Mouse (Mus musculus) B cell, adult 67 days (primary cell): ENCODE measurements around the gene Prkg1. TPM values are rescaled to one million over a fixed set of nuclear protein-coding genes. Genes with fewer than 3 reads are reported as not detected.

ENCODE experiments used
- total RNA-seq, 2 experiments: library from RNA; stranded (reverse); gene quantifications; 4 replicates each; pipeline ENCODE4 v1.2.4; 2023

Prkg1 gene
- total RNA-seq = not detected

DNA sequence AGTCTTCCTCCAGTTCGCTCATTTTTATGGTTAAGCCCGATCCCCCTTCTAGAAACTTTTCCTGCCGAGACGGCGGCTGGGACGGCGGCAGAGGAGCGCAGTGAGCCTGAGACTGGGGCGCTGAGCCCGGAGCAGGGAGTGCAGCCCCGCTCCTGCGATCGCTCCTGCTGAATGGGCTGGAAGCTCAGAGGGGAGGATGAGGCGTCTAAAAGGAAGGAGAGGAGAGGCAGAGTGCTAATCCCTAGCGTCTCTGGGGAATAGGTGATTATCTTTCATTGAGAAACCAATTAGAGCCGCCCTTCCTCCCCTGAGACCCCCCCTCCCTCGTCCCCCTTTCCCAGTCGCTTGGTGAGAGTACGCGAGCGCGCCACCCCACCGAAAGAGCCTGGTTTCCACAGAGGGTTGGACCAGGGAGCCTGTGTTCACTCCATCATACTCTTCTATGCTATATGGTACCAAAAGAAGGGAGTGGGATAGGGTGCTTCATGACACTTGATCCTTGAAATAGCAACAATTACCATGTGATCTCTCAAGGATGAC is at the start of gene Prkg1:
TSS of gene Prkg1 (minus strand) at position 233 of the 540 bp plus-strand sequence.

DNA sequence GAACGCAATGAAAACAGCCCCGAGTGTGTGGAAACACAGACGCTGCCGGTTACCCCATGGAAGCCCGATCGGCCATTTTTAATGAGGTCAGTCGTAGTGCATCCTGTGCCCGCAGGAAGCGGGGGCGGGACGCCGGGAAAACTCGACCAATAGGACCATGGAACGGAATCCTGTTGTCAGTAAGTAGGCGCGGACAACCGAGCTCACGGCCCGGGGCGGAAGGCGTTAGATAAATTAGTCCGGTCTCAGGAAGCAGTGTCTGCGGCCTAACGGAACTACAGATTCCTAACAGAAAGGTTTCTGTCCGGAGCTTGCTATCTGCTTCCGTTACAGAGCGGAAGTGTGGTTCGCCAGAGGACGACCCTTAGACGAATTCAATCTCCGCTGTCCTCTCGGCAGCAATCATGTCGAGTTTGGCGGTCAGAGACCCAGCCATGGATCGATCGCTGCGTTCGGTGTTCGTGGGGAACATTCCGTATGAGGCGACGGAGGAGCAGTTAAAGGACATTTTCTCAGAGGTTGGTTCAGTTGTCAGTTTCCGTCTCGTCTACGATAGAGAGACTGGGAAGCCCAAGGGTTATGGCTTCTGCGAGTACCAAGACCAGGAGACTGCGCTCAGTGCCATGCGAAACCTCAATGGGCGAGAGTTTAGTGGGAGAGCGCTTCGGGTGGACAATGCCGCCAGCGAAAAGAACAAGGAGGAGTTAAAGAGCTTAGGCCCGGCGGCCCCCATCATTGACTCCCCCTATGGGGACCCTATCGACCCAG is 682.0 kb downstream of the Prkg1 start, which contains the start of gene Cstf2t:
TSS of gene Cstf2t (plus strand) at position 176 of the 768 bp plus-strand sequence.

DNA sequence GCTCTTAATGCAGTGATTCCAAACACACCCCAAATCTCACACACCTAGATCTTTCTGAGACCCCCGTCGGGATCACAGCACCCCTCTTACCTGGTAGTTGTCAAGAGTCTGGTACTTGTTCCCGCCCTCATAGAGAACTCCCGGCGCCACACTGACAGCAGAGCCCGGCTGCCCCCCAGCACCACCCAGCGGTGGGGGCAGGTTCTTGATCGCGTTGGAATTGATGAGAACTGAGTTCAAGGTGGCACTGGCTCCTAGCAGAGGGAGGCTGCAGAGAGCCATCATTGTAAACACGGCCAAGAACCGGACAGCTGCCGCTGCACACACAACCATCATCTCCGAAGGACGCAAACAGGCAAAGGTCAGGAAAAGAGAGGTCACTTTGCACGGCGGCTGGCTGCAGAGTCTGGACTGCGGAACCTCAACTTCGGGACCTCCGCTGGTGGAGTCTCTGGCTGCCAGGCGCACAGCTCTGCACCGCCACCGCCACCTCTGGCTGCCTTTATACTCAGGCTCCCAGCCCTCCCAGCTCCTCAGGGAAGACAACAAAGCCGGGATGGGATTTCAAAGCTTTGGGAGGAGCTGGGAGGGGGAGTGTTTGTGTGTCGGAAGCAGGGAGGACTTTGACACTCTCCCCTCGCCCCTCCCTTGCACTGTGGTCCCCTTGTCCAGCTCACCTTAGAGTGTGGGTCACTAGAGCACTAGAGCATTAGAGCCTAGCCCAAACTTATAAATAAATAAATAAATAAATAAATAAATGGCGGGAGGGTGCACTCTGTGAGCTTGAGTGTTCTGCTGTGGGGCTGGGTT is 1215.6 kb downstream of the Prkg1 start, which contains the start of gene Dkk1:
TSS of gene Dkk1 (minus strand) at position 622 of the 810 bp plus-strand sequence.

Other genes starting within 250 kb of the Prkg1 start
- gene A1cf, start 103.7 kb upstream of the Prkg1 start, total RNA-seq = not detected